Mouse (Mus musculus): Measurements from ENCODE around the gene Urb2. TPM values are rescaled to one million over a fixed set of nuclear protein-coding genes. Genes with fewer than 3 reads are reported as not detected.
A peak's percentile ranks its signal among the peaks of the same experiment; 100 is the strongest.
"Not testable (repeated sequence)": the region's sequence is repeated elsewhere in the genome, so short reads cannot be mapped to it uniquely, and the experiment has no call there.

The Urb2 gene
- total RNA-seq, 2 experiments from 2014 or later, result 9.8 to 10.5 TPM

GRCm38 (mm10) chr8:124011989-124012586 is 9.2 kb upstream of the Urb2 start:
- DNase-seq (ENCODE audit: low spot score in 2 of 2), result no peak

GRCm38 (mm10) chr8:124014299-124014698 is 7.0 kb upstream of the Urb2 start:
- not testable (repeated sequence) for DNase-seq (ENCODE audit: low spot score in 2 of 2)

DNA sequence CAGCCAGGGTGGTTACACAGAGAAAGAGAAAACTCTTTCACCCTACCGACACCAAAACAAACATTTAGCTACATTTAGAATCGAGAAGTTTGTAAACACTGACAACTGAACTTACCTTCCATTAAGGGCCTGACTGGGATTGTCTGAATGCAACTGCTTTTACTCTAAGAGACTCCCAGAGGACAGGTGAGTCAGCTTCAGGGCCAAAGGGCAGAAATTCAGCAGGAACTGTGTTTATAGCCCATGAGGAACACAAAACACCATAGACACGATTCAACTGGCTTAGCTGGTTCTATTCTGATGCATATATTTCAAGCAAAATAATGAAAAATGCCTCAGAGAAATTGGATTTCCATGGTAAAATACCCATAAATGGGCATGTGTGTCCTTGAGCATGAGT is 6.6 kb upstream of the Urb2 start:
- DNase-seq (ENCODE audit: low spot score in 2 of 2), result no peak

GRCm38 (mm10) chr8:124019782-124020181 is 1.5 kb upstream of the Urb2 start:
- no peak for DNase-seq (ENCODE audit: low spot score in 2 of 2)

- peak in 1 of 2 experiments; percentile 41 for DNase-seq (ENCODE audit: low spot score in 2 of 2)
Measured at GRCm38 (mm10) chr8:124020439-124021236, 670 bp upstream of the Urb2 start.

DNA sequence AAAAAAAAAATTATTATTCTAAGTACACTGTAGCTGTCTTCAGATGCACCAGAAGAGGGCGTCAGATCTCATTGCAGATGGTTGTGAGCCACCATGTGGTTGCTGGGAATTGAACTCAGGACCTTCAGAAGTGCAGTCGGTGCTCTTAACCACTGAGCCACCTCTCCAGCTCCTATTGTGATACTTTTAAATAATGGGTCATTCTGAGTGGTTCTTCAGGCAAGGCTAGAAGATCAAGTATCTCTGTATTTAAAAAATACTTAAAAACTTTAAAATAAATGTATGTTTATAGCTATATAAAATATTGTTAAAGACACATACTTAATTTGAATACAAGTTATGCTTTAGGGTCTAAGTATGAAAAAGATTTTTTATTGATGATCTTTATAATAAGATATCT is 5.0 kb downstream of the Urb2 start:
- not testable (repeated sequence) for DNase-seq (ENCODE audit: low spot score in 2 of 2)

GRCm38 (mm10) chr8:124027831-124028230 is 6.5 kb downstream of the Urb2 start:
- no peak for DNase-seq (ENCODE audit: low spot score in 2 of 2)

DNA sequence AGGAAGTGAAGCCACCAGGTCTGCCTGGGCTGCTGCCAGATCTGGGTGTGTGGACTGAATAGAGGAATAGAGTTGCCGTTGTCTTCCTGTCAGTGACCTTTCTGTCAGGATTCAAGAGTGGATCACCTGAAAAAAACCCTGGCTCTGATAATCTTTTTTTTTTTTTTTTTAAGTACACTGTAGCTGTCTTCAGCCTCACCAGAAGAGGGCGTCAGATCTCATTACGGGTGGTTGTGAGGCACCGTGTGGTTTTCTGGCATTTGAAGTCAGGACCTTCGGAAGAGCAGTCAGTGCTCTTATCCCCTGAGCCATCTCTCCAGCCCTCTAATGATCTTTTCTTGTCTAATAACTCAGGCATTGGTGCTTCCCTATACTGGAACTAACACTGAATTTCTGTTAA is 12.1 kb downstream of the Urb2 start:
- DNase-seq (ENCODE audit: low spot score in 2 of 2), result no peak

DNA sequence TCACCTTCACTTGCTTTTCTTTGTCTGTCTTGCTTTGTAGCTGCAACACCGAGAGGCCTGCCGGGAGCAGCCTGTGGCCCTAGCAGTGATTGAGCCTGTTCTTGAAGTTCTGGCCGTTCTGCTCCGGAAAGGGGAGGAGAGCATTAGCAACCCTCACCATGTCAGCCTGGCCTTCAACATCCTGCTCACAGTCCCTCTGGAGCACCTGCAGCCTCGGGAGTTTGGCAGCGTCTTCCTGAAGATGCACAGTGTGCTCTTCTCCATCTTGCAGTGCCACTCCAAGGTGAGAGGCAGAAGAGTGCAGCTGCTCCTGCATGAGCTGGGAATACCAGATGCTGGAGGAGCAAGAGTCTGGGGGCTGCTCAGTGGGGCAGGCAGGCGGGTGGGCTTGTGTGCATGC is 16.8 kb downstream of the Urb2 start:
- DNase-seq (ENCODE audit: low spot score in 2 of 2), result no peak

DNA sequence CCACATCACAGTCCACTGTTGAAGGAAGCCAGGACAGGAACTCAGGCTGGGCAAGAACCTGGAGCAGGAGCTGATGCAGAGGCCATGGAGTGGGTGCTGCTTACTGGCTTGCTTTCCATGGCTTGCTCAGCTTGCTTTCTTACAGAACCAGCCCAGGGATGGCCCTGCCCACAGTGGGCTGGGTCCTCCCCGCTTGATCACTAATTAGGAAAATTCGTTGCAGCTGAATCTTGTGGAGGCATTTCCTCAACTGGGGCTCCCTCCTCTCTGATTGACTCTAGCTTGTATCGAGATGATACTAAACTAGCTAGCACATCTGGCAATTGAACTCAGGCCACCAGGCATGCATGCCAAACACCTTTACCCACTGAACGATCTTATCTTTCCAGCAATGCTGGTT is 18.0 kb downstream of the Urb2 start:
- DNase-seq (ENCODE audit: low spot score in 2 of 2), result no peak

DNA sequence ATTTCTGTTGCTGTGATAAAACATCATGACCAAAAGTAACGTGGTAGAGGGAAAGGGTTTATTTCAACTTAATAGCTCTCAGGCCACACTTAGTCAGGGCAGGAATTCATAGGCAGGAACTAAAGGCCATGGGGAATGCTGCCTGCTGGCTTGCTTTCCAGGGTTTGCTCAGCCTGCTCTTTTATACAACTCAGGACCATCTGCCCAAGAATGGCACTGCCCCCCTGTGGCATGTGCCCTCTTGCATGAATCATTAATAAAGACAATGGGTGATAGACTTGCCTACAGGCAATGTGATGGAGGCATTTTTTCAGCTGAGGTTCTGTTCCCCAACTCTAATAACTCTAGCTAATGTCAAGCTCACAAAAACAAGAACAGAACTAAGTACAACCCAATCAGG is 20.9 kb downstream of the Urb2 start:
- no peak for DNase-seq (ENCODE audit: low spot score in 2 of 2)

DNA sequence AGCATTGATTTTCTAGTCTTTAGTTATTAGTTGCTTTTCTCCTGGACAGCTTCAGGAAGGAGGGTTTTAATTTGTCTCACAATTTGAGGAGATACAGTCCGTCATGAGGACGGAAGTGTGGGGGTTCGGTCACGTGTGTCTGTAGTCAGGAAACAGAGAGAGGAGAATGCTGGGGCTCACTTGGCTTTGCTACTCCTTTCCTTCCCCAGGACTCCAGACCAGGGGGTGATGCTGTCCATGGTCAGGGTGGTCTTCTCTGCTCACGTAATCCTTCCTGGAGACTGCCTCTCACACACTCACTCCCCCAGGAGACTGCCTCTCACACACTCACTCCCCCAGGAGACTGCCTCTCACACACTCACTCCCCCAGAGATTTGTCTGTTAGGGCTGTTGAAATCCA is 23.1 kb downstream of the Urb2 start:
- no peak for DNase-seq (ENCODE audit: low spot score in 2 of 2)

GRCm38 (mm10) chr8:124044931-124045330 is 23.6 kb downstream of the Urb2 start:
- no peak for DNase-seq (ENCODE audit: low spot score in 2 of 2)

DNA sequence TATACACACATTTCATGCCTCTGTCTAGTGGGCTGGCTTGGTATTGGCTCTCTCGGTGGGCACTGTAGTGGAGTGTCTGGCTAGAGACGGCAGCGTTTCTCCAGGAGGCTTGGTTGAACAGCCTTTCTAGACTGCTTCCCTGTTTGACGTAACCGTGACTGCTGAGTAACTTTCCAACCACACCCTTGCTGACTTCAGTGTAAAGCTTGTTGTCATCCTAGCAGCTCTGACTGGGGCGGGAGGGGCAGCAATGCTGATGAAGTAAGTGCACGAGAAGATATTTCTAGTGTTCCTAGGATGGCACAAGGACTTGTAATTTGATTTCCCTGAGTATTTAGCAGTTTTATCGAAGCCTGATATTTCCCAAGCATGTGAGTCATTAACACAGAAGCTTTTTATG is 24.5 kb downstream of the Urb2 start:
- no peak for DNase-seq (ENCODE audit: low spot score in 2 of 2)

- peak; percentile 44 to 63 for DNase-seq (ENCODE audit: low spot score in 2 of 2)
Measured at GRCm38 (mm10) chr8:124052110-124052509, 30.8 kb downstream of the Urb2 start.

DNA sequence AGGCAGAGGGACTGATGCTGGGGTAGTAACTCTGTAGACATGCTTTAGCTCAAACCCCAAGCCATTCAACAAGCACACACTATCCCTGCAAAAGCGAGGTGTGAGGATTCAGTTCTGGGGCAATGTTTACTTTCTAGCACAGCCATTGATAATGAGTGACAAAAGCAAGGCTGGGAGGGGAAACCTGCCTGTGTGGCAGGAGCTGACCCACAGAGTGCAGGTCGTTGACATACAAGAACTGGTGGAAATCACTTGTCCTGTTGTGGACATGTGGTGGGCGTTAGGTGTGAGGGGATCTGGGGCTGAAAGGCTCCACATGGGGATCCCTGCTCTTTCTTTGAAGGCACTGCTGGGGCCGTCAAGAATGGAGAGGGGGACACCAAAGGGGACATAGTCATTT is 31.3 kb downstream of the Urb2 start:
- no peak for DNase-seq (ENCODE audit: low spot score in 2 of 2)

DNA sequence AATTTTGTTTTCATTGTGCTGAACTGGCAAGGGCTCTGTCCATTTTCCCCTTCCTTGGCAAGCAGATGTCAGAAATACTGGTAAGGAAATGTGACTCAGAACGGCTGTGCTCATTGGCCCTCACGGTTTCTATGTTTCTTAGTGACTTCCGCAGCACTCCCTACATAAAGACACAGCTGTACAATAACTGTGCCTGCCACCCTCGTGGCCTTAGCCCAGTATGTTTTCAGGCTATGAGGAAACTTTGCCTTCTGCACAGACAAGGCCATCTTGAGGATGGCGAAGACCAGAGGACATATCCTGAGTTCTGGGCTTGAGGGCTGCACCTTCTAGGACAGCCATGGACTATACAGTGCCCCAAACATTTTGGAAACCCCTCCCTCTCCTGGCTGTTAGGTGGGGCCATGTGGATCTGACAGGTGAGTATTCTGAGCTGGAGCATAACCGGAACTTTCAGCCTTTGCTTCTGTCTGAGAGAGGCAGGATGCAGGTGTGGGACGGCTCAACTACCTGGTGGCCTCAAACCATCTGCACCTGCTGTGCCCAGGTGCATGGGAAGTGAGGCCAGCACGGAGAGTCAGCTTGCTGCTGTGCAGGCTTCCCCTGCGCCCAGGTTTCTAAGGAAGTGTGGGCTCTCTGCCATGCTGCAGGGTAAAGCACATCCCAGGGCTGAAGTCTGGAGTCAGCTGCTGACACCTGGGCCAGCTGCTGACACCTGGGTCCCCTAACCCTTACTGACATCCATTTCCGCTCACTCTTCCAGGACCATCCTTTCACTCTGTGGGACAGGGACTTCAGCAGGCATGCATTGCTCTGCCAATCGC is 35.7 kb downstream of the Urb2 start:
- DNase-seq (ENCODE audit: low spot score in 2 of 2), result no peak

GRCm38 (mm10) chr8:124066325-124067058 is 45.2 kb downstream of the Urb2 start:
- DNase-seq (ENCODE audit: low spot score in 2 of 2), result peak in 1 of 2 experiments; percentile 41

GRCm38 (mm10) chr8:124067059-124067750 is 45.9 kb downstream of the Urb2 start:
- DNase-seq (ENCODE audit: low spot score in 2 of 2), result no peak

All from gastrocnemius, postnatal 4 days (tissue).